Mouse (Mus musculus) embryonic facial prominence, embryonic 15.5 days (tissue): ENCODE results near the gene Eln. TPM values are rescaled to one million over a fixed set of nuclear protein-coding genes. Genes with fewer than 3 reads are reported as not detected.

ENCODE experiments used
- ATAC-seq: fragments of 200-750 bp; cut with Nextera tagmentation; 2 replicates; pipeline ENCODE4 v1.8.0; 2017; ENCODE audit warnings: low read depth, moderate TSS enrichment; ENCODE audit not compliant: insufficient number of reproducible peaks, low FRiP score, low TSS enrichment
- H3K27ac ChIP-seq: fragments of 300-500 bp; sonication (generic); replicated peaks from 2 replicates; pipeline ENCODE4 v1.5.1; 2015; ENCODE audit warnings: mild to moderate bottlenecking, inconsistent platforms
- H3K27me3 ChIP-seq: fragments of 300-500 bp; sonication (generic); 2 replicates; pipeline ENCODE4 v1.6.1; 2015; ENCODE audit warnings: inconsistent platforms
- H3K36me3 ChIP-seq: fragments of 300-500 bp; sonication (generic); 2 replicates; pipeline ENCODE4 v1.6.1; 2015; ENCODE audit warnings: mild to moderate bottlenecking, inconsistent platforms
- H3K4me1 ChIP-seq: fragments of 300-500 bp; sonication (generic); 2 replicates; pipeline ENCODE4 v1.6.1; 2015; ENCODE audit warnings: inconsistent platforms
- H3K4me2 ChIP-seq: fragments of 300-500 bp; sonication (generic); replicated peaks from 2 replicates; pipeline ENCODE4 v1.6.1; 2015; ENCODE audit warnings: mild to moderate bottlenecking, inconsistent platforms
- H3K4me3 ChIP-seq: fragments of 300-500 bp; sonication (generic); replicated peaks from 2 replicates; pipeline ENCODE4 v1.5.1; 2015; ENCODE audit warnings: mild to moderate bottlenecking, inconsistent platforms
- H3K9ac ChIP-seq: fragments of 300-500 bp; sonication (generic); 2 replicates; pipeline ENCODE4 v1.6.1; 2015; ENCODE audit warnings: inconsistent platforms
- H3K9me3 ChIP-seq: fragments of 300-500 bp; sonication (generic); replicated peaks from 2 replicates; pipeline ENCODE4 v1.6.1; 2016; ENCODE audit warnings: inconsistent platforms
- WGBS: fragments of 180-500 bp; shearing (Covaris S2); methylation state at CpG from one replicate; pipeline ENCODE4 v1.1.7; 2015; 5-methylcytosine and 5-hydroxymethylcytosine counted together
- polyA plus RNA-seq: library from polyadenylated mRNA; unstranded; fragments of >200 nt; fragmentation: Nextera tagmentation; extraction: Ambion mirVana; gene quantifications from 2 replicates; pipeline ENCODE4 v1.2.1, GENCODE M21; 2015

Eln gene
- polyA plus RNA-seq, 1 experiment from 2014 or later = 289 TPM

DNA sequence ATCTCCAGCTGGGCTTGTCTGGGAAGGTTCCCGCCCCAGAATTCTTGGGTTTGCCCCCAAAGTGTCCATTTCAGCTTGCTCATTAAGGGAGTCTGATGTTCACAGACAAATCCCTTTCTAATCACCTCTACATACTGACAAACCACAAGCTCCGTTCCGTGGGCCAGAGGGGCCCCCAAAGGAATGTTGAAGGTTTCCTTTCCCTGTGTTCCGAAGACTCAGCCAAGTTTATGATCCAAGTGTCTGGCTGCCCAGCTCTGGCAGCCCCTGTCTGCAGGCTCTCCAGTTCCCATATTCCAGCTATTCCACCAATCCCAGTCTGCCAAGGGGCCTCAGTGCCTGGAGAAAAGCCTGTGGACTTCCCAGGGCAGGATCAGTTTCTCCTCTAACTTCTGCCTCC lies 27.1 kb downstream of the Eln start:
- H3K36me3 ChIP-seq = peaks cover 62% of the 10 kb centered on the region
- 21% methylated on average over 4 of the region's 4 CpGs for WGBS
- no peak overlapping the region for H3K9ac ChIP-seq
- no peak overlapping the region for H3K4me2 ChIP-seq
- no peak overlapping the region for H3K4me3 ChIP-seq
- H3K4me1 ChIP-seq = peaks cover 13% of the 10 kb centered on the region; the same call in 1 of the 2 replicates
- ATAC-seq = peak; percentile 52; the same call in 1 of the 2 replicates
- no peaks in the 10 kb centered on the region for H3K27me3 ChIP-seq
- H3K9me3 ChIP-seq = no peaks in the 10 kb centered on the region
- H3K27ac ChIP-seq = peak overlapping the region; percentile 44; the same call in 1 of the 2 replicates

DNA sequence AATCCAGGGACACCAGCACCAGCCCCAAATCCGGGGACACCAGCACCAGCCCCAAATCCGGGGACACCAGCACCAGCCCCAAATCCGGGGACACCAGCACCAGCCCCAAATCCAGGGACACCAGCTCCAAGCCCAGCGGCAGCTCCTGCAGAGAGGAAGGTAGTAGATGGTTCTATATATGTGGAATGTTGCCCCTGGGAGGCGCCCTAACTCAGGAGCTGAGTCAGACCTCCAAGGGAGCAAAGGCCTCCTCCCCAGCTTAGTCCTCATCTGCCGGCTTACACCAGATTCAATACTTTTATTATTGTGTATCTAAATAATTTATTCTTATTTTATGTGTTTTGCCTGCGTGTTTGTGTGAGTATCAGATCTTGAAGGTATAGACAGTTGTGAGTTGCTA lies 36.0 kb downstream of the Eln start:
- 66% methylated on average over 7 of the region's 7 CpGs for WGBS
- H3K9ac ChIP-seq = no peak overlapping the region
- no peak for ATAC-seq
- H3K4me2 ChIP-seq = no peak overlapping the region
- peaks cover 67% of the 10 kb centered on the region for H3K36me3 ChIP-seq
- H3K4me3 ChIP-seq = no peak overlapping the region
- H3K27ac ChIP-seq = no peak overlapping the region
- no peaks in the 10 kb centered on the region for H3K9me3 ChIP-seq
- H3K27me3 ChIP-seq = no peaks in the 10 kb centered on the region
- no peaks in the 10 kb centered on the region for H3K4me1 ChIP-seq

DNA sequence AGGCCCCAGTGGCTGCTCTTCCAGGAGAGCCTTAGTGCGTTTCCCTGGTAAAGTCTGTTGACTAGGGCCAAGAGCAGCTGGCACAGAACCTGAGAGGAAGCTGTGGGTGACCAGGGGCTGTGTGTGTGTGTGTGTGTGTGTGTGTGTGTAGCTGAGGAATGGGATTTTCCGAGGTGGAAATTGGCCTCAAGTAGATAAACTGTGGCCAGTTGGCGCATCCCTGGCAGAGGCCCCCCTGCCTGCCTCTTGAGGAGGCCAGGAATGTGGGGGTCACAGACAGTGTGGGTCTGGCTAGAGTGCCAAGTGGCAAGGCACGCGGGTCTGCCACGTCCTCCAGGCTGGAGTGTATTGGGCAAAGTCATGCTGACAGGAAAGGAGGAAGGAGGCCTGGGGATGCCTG lies 37.8 kb downstream of the Eln start:
- no peak overlapping the region for H3K27ac ChIP-seq
- WGBS = 55% methylated on average over 6 of the region's 6 CpGs
- H3K36me3 ChIP-seq = peaks cover 63% of the 10 kb centered on the region
- no peaks in the 10 kb centered on the region for H3K4me1 ChIP-seq
- ATAC-seq = no peak
- H3K4me3 ChIP-seq = no peak overlapping the region
- no peaks in the 10 kb centered on the region for H3K9me3 ChIP-seq
- H3K4me2 ChIP-seq = no peak overlapping the region
- no peaks in the 10 kb centered on the region for H3K27me3 ChIP-seq
- H3K9ac ChIP-seq = no peak overlapping the region

DNA sequence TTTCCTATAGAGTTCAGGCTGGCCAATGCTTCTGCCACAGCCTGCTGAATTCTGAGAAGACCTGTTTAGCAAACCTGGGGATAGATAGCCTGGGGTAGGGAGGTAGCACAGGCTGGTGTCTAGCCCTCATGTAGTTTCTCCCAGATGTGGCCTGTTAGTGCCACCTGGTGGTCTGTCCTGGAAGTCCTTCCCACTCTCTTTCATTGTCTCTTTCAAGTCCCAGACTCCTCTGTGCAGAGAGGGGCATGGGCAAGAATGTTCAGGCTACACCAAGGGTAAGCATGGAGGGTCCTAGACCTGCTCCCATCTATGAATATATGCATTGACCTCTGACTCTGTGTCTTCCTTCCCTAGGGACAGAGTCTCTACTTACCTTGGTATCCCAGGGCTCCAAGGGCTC lies 43.0 kb downstream of the Eln start:
- Histone ChIP-seq H3K9ac (no peak overlapping the region), H3K27ac (no peak overlapping the region), H3K4me1 (peaks cover 6% of the 10 kb centered on the region), H3K36me3 (peaks cover 43% of the 10 kb centered on the region), H3K27me3 (no peaks in the 10 kb centered on the region), H3K9me3 (no peaks in the 10 kb centered on the region), H3K4me2 (no peak overlapping the region), H3K4me3 (no peak overlapping the region)
- no peak for ATAC-seq

DNA sequence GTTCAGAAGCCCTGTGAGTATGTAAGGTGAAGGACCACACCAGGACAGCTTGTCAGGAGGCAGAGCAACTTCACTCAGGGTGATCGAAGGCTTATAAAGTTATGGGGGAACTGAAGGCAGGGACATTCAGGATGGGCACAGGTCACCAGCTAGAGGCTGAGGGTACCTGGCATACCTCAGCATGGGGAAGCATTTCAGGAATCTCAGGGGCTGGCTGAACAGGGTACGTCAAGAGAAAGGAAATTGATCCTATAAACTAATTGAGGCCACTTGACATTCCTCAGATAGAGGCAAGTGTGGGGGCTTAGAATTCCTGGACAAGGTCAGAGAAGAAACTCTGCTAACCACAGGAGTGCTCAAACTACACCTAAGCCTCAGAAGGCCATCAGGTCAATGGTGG lies 51.6 kb downstream of the Eln start:
- H3K4me2 ChIP-seq = no peak overlapping the region
- no peak overlapping the region for H3K9ac ChIP-seq
- no peak overlapping the region for H3K27ac ChIP-seq
- H3K36me3 ChIP-seq = no peaks in the 10 kb centered on the region
- no peak for ATAC-seq
- no peaks in the 10 kb centered on the region for H3K9me3 ChIP-seq
- 47% methylated on average over 2 of the region's 2 CpGs for WGBS
- H3K4me1 ChIP-seq = peaks cover under 1% of the 10 kb centered on the region
- no peak overlapping the region for H3K4me3 ChIP-seq
- no peaks in the 10 kb centered on the region for H3K27me3 ChIP-seq

GRCm38 (mm10) chr5:134695082-134695481 lies 52.0 kb downstream of the Eln start:
- no peaks in the 10 kb centered on the region for H3K9me3 ChIP-seq
- ATAC-seq = no peak
- H3K36me3 ChIP-seq = no peaks in the 10 kb centered on the region
- no peak overlapping the region for H3K27ac ChIP-seq
- H3K4me2 ChIP-seq = no peak overlapping the region
- H3K9ac ChIP-seq = no peak overlapping the region
- 11% methylated on average over 2 of the region's 2 CpGs for WGBS
- no peaks in the 10 kb centered on the region for H3K27me3 ChIP-seq
- H3K4me3 ChIP-seq = no peak overlapping the region
- no peaks in the 10 kb centered on the region for H3K4me1 ChIP-seq

GRCm38 (mm10) chr5:134692704-134693103 lies 54.4 kb downstream of the Eln start:
- no peaks in the 10 kb centered on the region for H3K9me3 ChIP-seq
- 88% methylated on average over 1 of the region's 1 CpGs for WGBS
- no peak overlapping the region for H3K4me3 ChIP-seq
- ATAC-seq = no peak
- H3K27ac ChIP-seq = no peak overlapping the region
- no peaks in the 10 kb centered on the region for H3K27me3 ChIP-seq
- H3K4me1 ChIP-seq = peaks cover 8% of the 10 kb centered on the region
- no peak overlapping the region for H3K9ac ChIP-seq
- H3K36me3 ChIP-seq = no peaks in the 10 kb centered on the region
- H3K4me2 ChIP-seq = no peak overlapping the region

- WGBS = under 1% methylated on average over 38 of the region's 38 CpGs
These were observed 58.3 kb downstream of the Eln start for GRCm38 (mm10) chr5:134688718-134689284.

DNA sequence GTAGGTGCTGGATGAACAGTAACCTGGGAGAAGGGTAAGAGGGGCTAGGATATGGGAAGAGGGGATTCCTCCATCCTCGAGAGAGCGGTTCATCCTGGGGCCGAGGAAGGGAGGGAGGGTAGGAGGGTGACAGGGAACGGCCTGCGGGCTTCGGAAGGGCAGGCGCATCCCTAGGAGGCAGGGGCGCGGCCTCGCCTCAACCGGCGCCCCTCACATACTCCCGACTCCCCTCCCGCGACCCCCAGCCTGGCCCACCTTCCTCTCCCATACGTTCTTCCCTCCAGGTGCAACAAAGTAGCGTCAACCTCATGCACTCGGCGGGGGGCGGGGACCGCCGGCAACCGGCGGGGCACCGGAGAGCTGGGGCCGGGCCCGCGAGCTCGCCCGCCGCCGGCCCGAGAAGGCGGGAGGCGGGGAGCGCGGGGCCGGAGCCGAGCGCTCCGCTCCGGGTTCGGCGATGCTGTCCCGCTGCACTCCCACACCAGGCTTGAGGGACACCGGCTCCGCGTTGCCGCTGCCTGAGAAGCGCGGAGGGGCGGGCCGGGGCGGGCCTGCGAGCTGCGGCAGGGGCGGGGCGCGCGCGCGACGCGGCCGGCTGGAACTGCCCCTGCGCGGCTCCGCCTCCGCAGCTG lies 58.9 kb downstream of the Eln start, which contains the start of gene Limk1:
Gene Limk1, minus strand, starts transcription at position 513 of the 632 bp plus-strand sequence.
- H3K4me1 ChIP-seq = peaks cover 17% of the 10 kb centered on the region
- H3K9ac ChIP-seq = peak within 1 kb of the TSS; percentile 81
- H3K27me3 ChIP-seq = no peaks in the 10 kb centered on the region
- ATAC-seq = 0 out of 2 replicates have a peak, but pooled peaks have one; percentile 0
- H3K4me2 ChIP-seq = peak within 1 kb of the TSS; percentile 92
- peak within 1 kb of the TSS; percentile 83 for H3K4me3 ChIP-seq
- H3K36me3 ChIP-seq = peaks cover 14% of the 10 kb centered on the region
- no peaks in the 10 kb centered on the region for H3K9me3 ChIP-seq
- peak within 1 kb of the TSS; percentile 76 for H3K27ac ChIP-seq
- WGBS = under 1% methylated on average over 55 of the region's 69 CpGs

More at GRCm38 (mm10) chr5:134688718-134689284, 58.3 kb downstream of the Eln start:
- Histone ChIP-seq H3K9me3 (no peaks in the 10 kb centered on the region), H3K9ac (no peak overlapping the region; the same call in 1 of the 2 replicates), H3K4me3 (peak overlapping the region; percentile 83), H3K4me1 (peaks cover 17% of the 10 kb centered on the region), H3K4me2 (peak overlapping the region; percentile 92), H3K36me3 (peaks cover 14% of the 10 kb centered on the region), H3K27ac (peak overlapping the region; percentile 76), H3K27me3 (no peaks in the 10 kb centered on the region)
- peak; percentile 96 for ATAC-seq

GRCm38 (mm10) chr5:134687187-134687586 lies 59.9 kb downstream of the Eln start:
- H3K27ac ChIP-seq = no peak overlapping the region
- peaks cover 14% of the 10 kb centered on the region for H3K36me3 ChIP-seq
- no peaks in the 10 kb centered on the region for H3K27me3 ChIP-seq
- H3K9ac ChIP-seq = no peak overlapping the region
- peaks cover 17% of the 10 kb centered on the region for H3K4me1 ChIP-seq
- H3K4me3 ChIP-seq = peak overlapping the region; percentile 83; the same call in 1 of the 2 replicates
- no peaks in the 10 kb centered on the region for H3K9me3 ChIP-seq
- WGBS = 90% methylated on average over 1 of the region's 1 CpGs
- no peak for ATAC-seq
- peak overlapping the region; percentile 92 for H3K4me2 ChIP-seq

- H3K4me1 ChIP-seq = peaks cover 17% of the 10 kb centered on the region
- no peaks in the 10 kb centered on the region for H3K27me3 ChIP-seq
- 87% methylated on average over 6 of the region's 6 CpGs for WGBS
- H3K4me2 ChIP-seq = no peak overlapping the region
- no peak overlapping the region for H3K9ac ChIP-seq
- ATAC-seq = no peak
- no peak overlapping the region for H3K27ac ChIP-seq
- no peaks in the 10 kb centered on the region for H3K9me3 ChIP-seq
- H3K36me3 ChIP-seq = peaks cover 14% of the 10 kb centered on the region
- no peak overlapping the region for H3K4me3 ChIP-seq
These were observed 60.6 kb downstream of the Eln start for GRCm38 (mm10) chr5:134686541-134686940.

DNA sequence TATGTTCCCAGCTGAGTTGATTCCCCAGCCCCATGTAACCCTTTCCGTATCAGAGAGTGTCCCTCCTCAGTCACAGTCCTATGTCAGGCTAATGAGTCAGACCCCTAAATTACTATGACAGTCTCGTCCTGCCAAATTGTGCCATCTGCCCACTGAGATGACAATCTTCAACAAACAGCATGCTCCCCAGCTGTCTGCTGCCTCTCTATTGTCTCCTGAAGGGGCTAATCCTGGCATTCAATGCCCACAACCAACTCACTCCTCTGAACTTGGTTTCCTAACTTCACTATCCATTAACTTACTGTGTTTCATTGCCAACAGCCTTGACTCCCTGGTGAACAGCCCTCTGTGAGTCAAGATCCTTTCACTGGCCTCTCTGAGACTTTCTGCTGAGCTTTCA lies 62.7 kb downstream of the Eln start:
- no peak overlapping the region for H3K27ac ChIP-seq
- H3K4me3 ChIP-seq = no peak overlapping the region
- H3K36me3 ChIP-seq = peaks cover 14% of the 10 kb centered on the region
- peaks cover 15% of the 10 kb centered on the region for H3K4me1 ChIP-seq
- no peak for ATAC-seq
- 85% methylated on average over 2 of the region's 2 CpGs for WGBS
- H3K27me3 ChIP-seq = no peaks in the 10 kb centered on the region
- H3K9ac ChIP-seq = no peak overlapping the region
- H3K9me3 ChIP-seq = no peaks in the 10 kb centered on the region
- H3K4me2 ChIP-seq = no peak overlapping the region
